9 mouse cellular contexts compared by ENCODE assay signal in the genomic region with DNA sequence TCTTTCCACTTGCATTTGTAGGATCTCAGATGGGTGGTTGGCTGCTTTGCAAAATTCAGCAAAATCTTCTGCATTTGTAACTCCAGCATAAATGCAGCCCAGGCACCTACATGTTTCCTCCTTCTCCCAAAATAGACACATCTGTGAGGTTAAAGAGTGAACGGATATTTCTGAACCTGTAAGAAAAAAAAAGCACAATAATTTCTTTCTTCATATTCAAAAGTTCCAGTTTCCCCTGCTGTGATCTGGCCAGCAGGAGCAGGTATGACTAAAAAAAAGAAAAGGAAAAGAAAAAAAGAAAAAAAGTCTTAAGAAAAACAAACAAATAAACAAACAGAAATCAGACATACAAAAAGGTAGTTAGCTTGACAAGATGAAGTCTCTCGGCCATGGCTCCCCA. TPM values are rescaled to one million over a fixed set of nuclear protein-coding genes. Genes with fewer than 3 reads are reported as not detected.
A peak's percentile ranks its signal among the peaks of the same experiment; 100 is the strongest.
DNase-seq lines count a peak whose midpoint lies in the region; ATAC-seq and TF ChIP-seq lines count a peak whose summit lies in the region.
"Had no signal": no experiment of that assay in that cellular context is flagged by ENCODE, and none has a peak within 500 bp of the region (broad histone marks: within the 10 kb centered on the region; RNA-seq: fewer than 3 reads in every experiment).

No protein-coding gene starts in this region.

- ATAC-seq in embryonic facial prominence, embryonic 14.5 days (ENCODE audit: low read depth): no peak
- no peak for ATAC-seq in intestine, embryonic 16.5 days
- ATAC-seq in neural tube, embryonic 12.5 days (ENCODE audit: low FRiP score, low read depth): no peak

- TF ChIP-seq CTCF in kidney, adult 2 months (conservative IDR thresholded peaks at IDR 0.05; ENCODE audit: insufficient read depth, insufficient read length, low read depth, low read length): no peak

- no peak for DNase-seq in kidney, adult 2 months
- DNase-seq in kidney, postnatal 14 days: no peak
- DNase-seq in embryonic facial prominence, embryonic 14.5 days (ENCODE audit: low spot score): no peak
- no peak for DNase-seq in spleen, postnatal 4 days (ENCODE audit: low spot score in 2 of 2)
- no peak for DNase-seq in urinary bladder, adult 2 months (ENCODE audit: low spot score)
- DNase-seq in right cerebral cortex, postnatal 36 days (ENCODE audit: low spot score in 2 of 2): no peak

- peak overlapping the region; percentile 100 for H3K9ac ChIP-seq in embryonic facial prominence, embryonic 14.5 days (ENCODE audit: low read depth, low read length)
- H3K9ac ChIP-seq in intestine, embryonic 16.5 days (ENCODE audit: low read depth, low read length): peak overlapping the region; percentile 98
- H3K9ac ChIP-seq in neural tube, embryonic 12.5 days: peak overlapping the region; percentile 100

- peak overlapping the region; percentile 77 for H3K27ac ChIP-seq in kidney, adult 2 months (ENCODE audit: insufficient read depth, low read depth, low read length)
- peak overlapping the region; percentile 99 for H3K27ac ChIP-seq in embryonic facial prominence, embryonic 14.5 days (replicated peaks; ENCODE audit: low read depth, low read length)
- H3K27ac ChIP-seq in intestine, embryonic 16.5 days (ENCODE audit: low read length): 0 out of 2 replicates have a peak overlapping the region, but pooled peaks have one; percentile 68
- peak overlapping the region; percentile 100 for H3K27ac ChIP-seq in neural tube, embryonic 12.5 days

- no peaks in the 10 kb centered on the region for H3K9me3 ChIP-seq in embryonic facial prominence, embryonic 14.5 days (ENCODE audit: control insufficient read depth, low read length)
- no peaks in the 10 kb centered on the region for H3K9me3 ChIP-seq in intestine, embryonic 16.5 days (ENCODE audit: control insufficient read depth, low read length)
- H3K9me3 ChIP-seq in neural tube, embryonic 12.5 days: no peaks in the 10 kb centered on the region

- 28% methylated on average over 2 of the region's 2 CpGs for WGBS in kidney, adult 2 months
- WGBS in embryonic facial prominence, embryonic 14.5 days: 8% methylated on average over 2 of the region's 2 CpGs
- WGBS in intestine, embryonic 16.5 days: 42% methylated on average over 2 of the region's 2 CpGs
- WGBS in neural tube, embryonic 12.5 days: 4% methylated on average over 2 of the region's 2 CpGs

- no peak overlapping the region for H3K4me3 ChIP-seq in kidney, adult 2 months (ENCODE audit: insufficient read depth, low read depth, low read length)
- peak overlapping the region; percentile 91 for H3K4me3 ChIP-seq in embryonic facial prominence, embryonic 14.5 days (ENCODE audit: low read depth, low read length)
- H3K4me3 ChIP-seq in intestine, embryonic 16.5 days (ENCODE audit: low read length): no peak overlapping the region
- peak overlapping the region; percentile 99; the same call in 1 of the 2 replicates for H3K4me3 ChIP-seq in neural tube, embryonic 12.5 days

- H3K4me1 ChIP-seq in kidney, adult 2 months (ENCODE audit: control insufficient read depth, insufficient read depth, low read length): peaks cover 9% of the 10 kb centered on the region; the same call in 1 of the 2 replicates
- peaks cover 33% of the 10 kb centered on the region for H3K4me1 ChIP-seq in embryonic facial prominence, embryonic 14.5 days (ENCODE audit: control insufficient read depth, insufficient read depth, low read length)
- peaks cover 26% of the 10 kb centered on the region for H3K4me1 ChIP-seq in intestine, embryonic 16.5 days (ENCODE audit: control insufficient read depth, insufficient read depth, low read length)
- peaks cover 43% of the 10 kb centered on the region for H3K4me1 ChIP-seq in neural tube, embryonic 12.5 days

- H3K27me3 ChIP-seq in kidney, adult 2 months (replicated peaks; ENCODE audit: control insufficient read depth, insufficient read depth, low read length): no peaks in the 10 kb centered on the region
- no peaks in the 10 kb centered on the region for H3K27me3 ChIP-seq in embryonic facial prominence, embryonic 14.5 days (replicated peaks; ENCODE audit: control insufficient read depth, insufficient read depth, low read length)
- no peaks in the 10 kb centered on the region for H3K27me3 ChIP-seq in intestine, embryonic 16.5 days (replicated peaks; ENCODE audit: control insufficient read depth, insufficient read depth, low read length)
- H3K27me3 ChIP-seq in neural tube, embryonic 12.5 days (replicated peaks): no peaks in the 10 kb centered on the region

- TF ChIP-seq POLR2A in kidney, adult 2 months (IDR thresholded peaks at IDR 0.05; ENCODE audit: low read depth, low read length): no peak

- H3K36me3 ChIP-seq in kidney, adult 2 months (ENCODE audit: control insufficient read depth, insufficient read depth, low read length): no peaks in the 10 kb centered on the region
- no peaks in the 10 kb centered on the region for H3K36me3 ChIP-seq in embryonic facial prominence, embryonic 14.5 days (ENCODE audit: control insufficient read depth, insufficient read depth, low read length)
- H3K36me3 ChIP-seq in intestine, embryonic 16.5 days (ENCODE audit: control insufficient read depth, insufficient read depth, low read length): no peaks in the 10 kb centered on the region
- H3K36me3 ChIP-seq in neural tube, embryonic 12.5 days: no peaks in the 10 kb centered on the region

- H3K4me2 ChIP-seq in embryonic facial prominence, embryonic 14.5 days (ENCODE audit: low read depth, low read length): peak overlapping the region; percentile 89
- H3K4me2 ChIP-seq in intestine, embryonic 16.5 days (ENCODE audit: low read depth, low read length): peak overlapping the region; percentile 95
- peak overlapping the region; percentile 66 for H3K4me2 ChIP-seq in neural tube, embryonic 12.5 days (replicated peaks)

RNA-seq across cellular contexts. Expression of a gene that starts 1.2 kb away (rescaled TPM):
- 2.4 and 3.7 TPM in 2 replicates for polyA plus RNA-seq in kidney, adult 2 months (2012; rRNA removed)
- 4.0 and 5.8 TPM in 2 replicates for polyA plus RNA-seq in embryonic facial prominence, embryonic 14.5 days (2014; fragmentation: Nextera tagmentation; extraction: Ambion mirVana)
- polyA plus RNA-seq in intestine, embryonic 16.5 days (2015; fragmentation: Nextera tagmentation; extraction: Ambion mirVana): 2.0 and 2.7 TPM in 2 replicates
- polyA plus RNA-seq in neural tube, embryonic 12.5 days (2016; fragmentation: Nextera tagmentation; extraction: Ambion mirVana): 13.2 and 13.4 TPM in 2 replicates
- 3.4 and 4.9 TPM in 2 replicates for polyA plus RNA-seq in urinary bladder, adult 2 months (2012; rRNA removed)

RNA-seq across cellular contexts. Expression of a gene that starts 5.0 kb away (rescaled TPM):
- polyA plus RNA-seq in kidney, adult 2 months (2012; rRNA removed): 29.3 and 32.7 TPM in 2 replicates
- 27.4 and 32.1 TPM in 2 replicates for polyA plus RNA-seq in embryonic facial prominence, embryonic 14.5 days (2014; fragmentation: Nextera tagmentation; extraction: Ambion mirVana)
- 45.4 and 47.2 TPM in 2 replicates for polyA plus RNA-seq in intestine, embryonic 16.5 days (2015; fragmentation: Nextera tagmentation; extraction: Ambion mirVana)
- 60.5 and 67.2 TPM in 2 replicates for polyA plus RNA-seq in neural tube, embryonic 12.5 days (2016; fragmentation: Nextera tagmentation; extraction: Ambion mirVana)
- 31.4 and 31.7 TPM in 2 replicates for polyA plus RNA-seq in urinary bladder, adult 2 months (2012; rRNA removed)

RNA-seq across cellular contexts. Expression of a gene that starts 12.5 kb away (rescaled TPM):
- polyA plus RNA-seq in kidney, adult 2 months (2012; rRNA removed): 1.7 and 2.8 TPM in 2 replicates
- polyA plus RNA-seq in embryonic facial prominence, embryonic 14.5 days (2014; fragmentation: Nextera tagmentation; extraction: Ambion mirVana): 6.9 and 9.1 TPM in 2 replicates
- 9.8 and 11.5 TPM in 2 replicates for polyA plus RNA-seq in intestine, embryonic 16.5 days (2015; fragmentation: Nextera tagmentation; extraction: Ambion mirVana)
- 17.1 and 17.6 TPM in 2 replicates for polyA plus RNA-seq in neural tube, embryonic 12.5 days (2016; fragmentation: Nextera tagmentation; extraction: Ambion mirVana)
- polyA plus RNA-seq in urinary bladder, adult 2 months (2012; rRNA removed): 3.6 and 3.9 TPM in 2 replicates

RNA-seq across cellular contexts. Expression of a gene that starts 53.3 kb away (rescaled TPM):
- 0.41 TPM in 1 of 2 replicates, not detected in the other for polyA plus RNA-seq in kidney, adult 2 months (2012; rRNA removed)
- not detected in 2 replicates for polyA plus RNA-seq in embryonic facial prominence, embryonic 14.5 days (2014; fragmentation: Nextera tagmentation; extraction: Ambion mirVana)
- not detected in 2 replicates for polyA plus RNA-seq in intestine, embryonic 16.5 days (2015; fragmentation: Nextera tagmentation; extraction: Ambion mirVana)
- not detected in 2 replicates for polyA plus RNA-seq in neural tube, embryonic 12.5 days (2016; fragmentation: Nextera tagmentation; extraction: Ambion mirVana)
- polyA plus RNA-seq in urinary bladder, adult 2 months (2012; rRNA removed): not detected in 2 replicates
- polyA plus RNA-seq: brain, embryonic 14.5 days had no signal

Comparison
In these comparisons a context has a peak if more than half of its experiments do, and no peak if none do; other contexts are left out.
1. H3K4me3 ChIP-seq: peak in embryonic facial prominence, embryonic 14.5 days (single experiment) and neural tube, embryonic 12.5 days (single experiment); none in kidney, adult 2 months (single experiment) and intestine, embryonic 16.5 days (single experiment).
2. Peak in every context shown above with its lines, with median percentiles within 50 percentile points of each other: H3K27ac ChIP-seq, H3K4me2 ChIP-seq and H3K9ac ChIP-seq.